Comparison of ENCODE assay signal across 9 mouse cellular contexts in the genomic region with DNA sequence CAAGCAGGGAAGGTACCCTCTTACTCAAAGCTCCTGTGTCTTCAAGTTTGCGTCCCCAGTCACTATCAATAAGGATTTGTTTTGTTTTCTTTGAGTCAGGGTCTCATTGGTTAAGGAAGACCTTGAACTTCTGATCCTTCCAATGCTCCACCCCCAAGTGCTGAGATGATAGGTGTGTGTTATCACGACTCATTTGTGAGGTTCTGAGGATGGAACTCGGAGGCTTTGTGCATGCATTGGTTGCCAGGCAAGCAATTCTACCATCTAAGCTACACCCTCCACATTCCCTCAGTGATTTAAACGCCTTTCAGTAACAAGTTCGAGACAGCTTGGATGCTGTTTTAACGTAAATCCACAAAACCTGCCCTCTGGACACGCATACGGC. TPM values are rescaled to one million over a fixed set of nuclear protein-coding genes. Genes with fewer than 3 reads are reported as not detected.
A peak's percentile ranks its signal among the peaks of the same experiment; 100 is the strongest.
DNase-seq lines count a peak whose midpoint lies in the region; ATAC-seq and TF ChIP-seq lines count a peak whose summit lies in the region.
"Had no signal": no experiment of that assay in that cellular context is flagged by ENCODE, and none has a peak within 500 bp of the region (broad histone marks: within the 10 kb centered on the region; RNA-seq: fewer than 3 reads in every experiment).

No protein-coding gene starts in this region.

- peak overlapping the region; percentile 69 for H3K9ac ChIP-seq in heart, embryonic 14.5 days (ENCODE audit: low read length)
- peak overlapping the region; percentile 64 for H3K9ac ChIP-seq in forebrain, embryonic 15.5 days (replicated peaks)
- peak overlapping the region; percentile 82 for H3K9ac ChIP-seq in liver, postnatal 0 days (replicated peaks)

- H3K36me3 ChIP-seq in heart, embryonic 14.5 days (ENCODE audit: control insufficient read depth, insufficient read depth, low read length): peaks cover 4% of the 10 kb centered on the region; the same call in 1 of the 2 replicates
- no peaks in the 10 kb centered on the region for H3K36me3 ChIP-seq in forebrain, embryonic 15.5 days
- H3K36me3 ChIP-seq in liver, postnatal 0 days (replicated peaks; ENCODE audit: insufficient read depth, low read length): peaks cover 3% of the 10 kb centered on the region

- DNase-seq in heart, postnatal 4 days: no peak
- DNase-seq in ES-CJ7 (ENCODE audit: low read depth, low spot score): peak; percentile 56
- no peak for DNase-seq in liver, postnatal 0 days
- no peak for DNase-seq in thymus, postnatal 4 days
- no peak for DNase-seq in adrenal gland, adult 18-20 months (ENCODE audit: low spot score in 2 of 2)
- DNase-seq in urinary bladder, postnatal 10 days (ENCODE audit: low spot score): no peak

- H3K4me2 ChIP-seq in heart, embryonic 14.5 days (ENCODE audit: low read length): peak overlapping the region; percentile 84
- H3K4me2 ChIP-seq in forebrain, embryonic 15.5 days (replicated peaks): peak overlapping the region; percentile 63
- H3K4me2 ChIP-seq in liver, postnatal 0 days (ENCODE audit: low read depth, low read length): peak overlapping the region; percentile 83

- H3K27me3 ChIP-seq in heart, embryonic 14.5 days (ENCODE audit: control insufficient read depth, insufficient read depth, low read length): no peaks in the 10 kb centered on the region
- H3K27me3 ChIP-seq in forebrain, embryonic 15.5 days: no peaks in the 10 kb centered on the region
- H3K27me3 ChIP-seq in liver, postnatal 0 days (ENCODE audit: insufficient read depth, low read length): no peaks in the 10 kb centered on the region

- no peaks in the 10 kb centered on the region for H3K9me3 ChIP-seq in heart, embryonic 14.5 days (ENCODE audit: control insufficient read depth, low read length)
- no peaks in the 10 kb centered on the region for H3K9me3 ChIP-seq in forebrain, embryonic 15.5 days
- H3K9me3 ChIP-seq in liver, postnatal 0 days (ENCODE audit: low read length): no peaks in the 10 kb centered on the region

- ATAC-seq in heart, embryonic 14.5 days (ENCODE audit: insufficient number of reproducible peaks, insufficient read depth, low FRiP score, low read depth): no peak
- ATAC-seq in forebrain, embryonic 15.5 days (replicated peaks): peak; percentile 33
- no peak for ATAC-seq in liver, postnatal 0 days

- no peak for TF ChIP-seq EP300 in liver, postnatal 0 days (IDR thresholded peaks at IDR 0.05; ENCODE audit: low read depth)

- 4% methylated on average over 8 of the region's 8 CpGs for WGBS in heart, embryonic 14.5 days
- WGBS in forebrain, embryonic 15.5 days: 9% methylated on average over 8 of the region's 8 CpGs
- 6% methylated on average over 8 of the region's 8 CpGs for WGBS in liver, postnatal 0 days (ENCODE audit: insufficient replicate concordance)

- peak overlapping the region; percentile 82 to 95 for H3K27ac ChIP-seq in heart, embryonic 14.5 days (replicated peaks in 1 of 2; ENCODE audit: control insufficient read depth in 1 of 2, insufficient read depth in 1 of 2, low read depth in 2 of 2, low read length in 2 of 2)
- H3K27ac ChIP-seq in forebrain, embryonic 15.5 days (replicated peaks): peak overlapping the region; percentile 75
- H3K27ac ChIP-seq in liver, postnatal 0 days (ENCODE audit: low read depth): peak overlapping the region; percentile 99

- H3K4me3 ChIP-seq in heart, embryonic 14.5 days (ENCODE audit: control insufficient read depth in 1 of 2, insufficient read depth in 1 of 2, low read depth in 1 of 2, low read length in 2 of 2): peak overlapping the region; percentile 42 to 80
- H3K4me3 ChIP-seq in forebrain, embryonic 15.5 days: peak overlapping the region; percentile 90
- H3K4me3 ChIP-seq in liver, postnatal 0 days (ENCODE audit: low read depth, low read length): peak overlapping the region; percentile 73

- H3K4me1 ChIP-seq in heart, embryonic 14.5 days (ENCODE audit: control insufficient read depth in 2 of 2, insufficient read depth in 2 of 2, low read length in 2 of 2): peaks cover 8 to 24% of the 10 kb centered on the region in 2 experiments
- H3K4me1 ChIP-seq in forebrain, embryonic 15.5 days: peaks cover 22% of the 10 kb centered on the region
- peaks cover 29% of the 10 kb centered on the region for H3K4me1 ChIP-seq in liver, postnatal 0 days (ENCODE audit: insufficient read depth)

- TF ChIP-seq CTCF in liver, postnatal 0 days (IDR thresholded peaks at IDR 0.05; ENCODE audit: low read depth): no peak

RNA-seq across cellular contexts. Expression of a gene that starts 0.5 kb away (rescaled TPM):
- polyA plus RNA-seq in heart, embryonic 14.5 days (2014; fragmentation: Nextera tagmentation; extraction: Ambion mirVana): 128 and 133 TPM in 2 replicates
- total RNA-seq in heart, postnatal 4 days (2021): 100 to 1,000 TPM; 113 to 119 TPM
- polyA plus RNA-seq in forebrain, embryonic 15.5 days (2015; fragmentation: Nextera tagmentation; extraction: Ambion mirVana): 67.5 and 71.0 TPM in 2 replicates
- polyA plus RNA-seq in liver, postnatal 0 days (2015; fragmentation: Nextera tagmentation; extraction: Ambion mirVana): 126 and 129 TPM in 2 replicates
- 100 to 1,000 TPM; 175 to 203 TPM for total RNA-seq in adrenal gland, adult 18-20 months (2021)

RNA-seq across cellular contexts. Expression of a gene that starts 24.9 kb away (rescaled TPM):
- 144 and 156 TPM in 2 replicates for polyA plus RNA-seq in heart, embryonic 14.5 days (2014; fragmentation: Nextera tagmentation; extraction: Ambion mirVana)
- total RNA-seq in heart, postnatal 4 days (2021): 10 to 100 TPM; 90.9 to 97.9 TPM
- 318 and 322 TPM in 2 replicates for polyA plus RNA-seq in forebrain, embryonic 15.5 days (2015; fragmentation: Nextera tagmentation; extraction: Ambion mirVana)
- polyA plus RNA-seq in liver, postnatal 0 days (2015; fragmentation: Nextera tagmentation; extraction: Ambion mirVana): 105 and 111 TPM in 2 replicates
- total RNA-seq in adrenal gland, adult 18-20 months (2021): 10 to 100 TPM; 91.8 to 98.8 TPM

RNA-seq across cellular contexts. Expression of a gene that starts 25.0 kb away (rescaled TPM):
- polyA plus RNA-seq in heart, embryonic 14.5 days (2014; fragmentation: Nextera tagmentation; extraction: Ambion mirVana): 2.9 TPM in 1 of 2 replicates, not detected in the other
- 10 to 100 TPM; 15.9 to 20.8 TPM for total RNA-seq in heart, postnatal 4 days (2021)
- polyA plus RNA-seq in forebrain, embryonic 15.5 days (2015; fragmentation: Nextera tagmentation; extraction: Ambion mirVana): 4.2 and 8.6 TPM in 2 replicates
- polyA plus RNA-seq in liver, postnatal 0 days (2015; fragmentation: Nextera tagmentation; extraction: Ambion mirVana): 8.4 and 13.3 TPM in 2 replicates
- total RNA-seq in adrenal gland, adult 18-20 months (2021): 10 to 100 TPM; 13.1 to 17.1 TPM
- total RNA-seq: hematopoietic stem cell, adult 5-6 weeks had no signal

RNA-seq across cellular contexts. Expression of a gene that starts 41.1 kb away (rescaled TPM):
- polyA plus RNA-seq in heart, embryonic 14.5 days (2014; fragmentation: Nextera tagmentation; extraction: Ambion mirVana): 50.4 and 53.0 TPM in 2 replicates
- total RNA-seq in heart, postnatal 4 days (2021): 10 to 100 TPM; 56.1 to 63.8 TPM
- polyA plus RNA-seq in forebrain, embryonic 15.5 days (2015; fragmentation: Nextera tagmentation; extraction: Ambion mirVana): 108 and 117 TPM in 2 replicates
- 37.4 and 40.4 TPM in 2 replicates for polyA plus RNA-seq in liver, postnatal 0 days (2015; fragmentation: Nextera tagmentation; extraction: Ambion mirVana)
- 10 to 100 TPM; 67.2 to 74.1 TPM for total RNA-seq in adrenal gland, adult 18-20 months (2021)

RNA-seq across cellular contexts. Expression of a gene that starts 51.0 kb away (rescaled TPM):
- 1.5 and 2.4 TPM in 2 replicates for polyA plus RNA-seq in heart, embryonic 14.5 days (2014; fragmentation: Nextera tagmentation; extraction: Ambion mirVana)
- total RNA-seq in heart, postnatal 4 days (2021): 1 to 10 TPM; 2.0 to 2.5 TPM
- polyA plus RNA-seq in forebrain, embryonic 15.5 days (2015; fragmentation: Nextera tagmentation; extraction: Ambion mirVana): 0.65 and 0.87 TPM in 2 replicates
- 18.7 and 23.1 TPM in 2 replicates for polyA plus RNA-seq in liver, postnatal 0 days (2015; fragmentation: Nextera tagmentation; extraction: Ambion mirVana)
- total RNA-seq in adrenal gland, adult 18-20 months (2021): 10 to 100 TPM in 1 of 2 experiments, 1 to 10 TPM in 1; 7.8 to 16.2 TPM
